Mouse (Mus musculus) yolk sac, embryonic 10.5 days (tissue): ENCODE measurements around the gene Zmynd10.
"Not testable (repeated sequence)": the region's sequence is repeated elsewhere in the genome, so short reads cannot be mapped to it uniquely, and the experiment has no call there.

Source experiments
- DNase-seq: peaks from one replicate; pipeline ENCODE4 v3.0.0-alpha.2; 2017; ENCODE audit warnings: low spot score

Gene Zmynd10

DNA sequence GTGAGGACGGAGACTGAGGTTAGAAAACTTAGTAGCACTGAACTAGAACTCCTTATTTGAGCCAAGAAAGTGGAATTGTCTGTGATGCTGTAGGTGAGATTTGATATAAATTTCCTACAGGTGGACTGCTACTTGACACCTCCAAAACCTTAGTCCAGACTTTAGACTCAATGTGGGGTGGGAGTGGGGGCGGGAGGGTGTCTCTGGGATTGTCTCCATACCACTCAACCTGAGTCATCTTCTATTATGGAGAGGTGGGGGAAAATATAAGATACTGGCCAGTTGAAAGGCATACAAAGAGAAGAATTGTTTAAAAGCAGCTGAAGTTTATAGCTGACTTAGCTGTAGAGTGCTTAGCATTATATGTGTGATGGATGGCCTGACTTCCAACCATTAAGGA is 8.6 kb downstream of the Zmynd10 start:
- DNase-seq, result no peak

- no peak for DNase-seq
Measured at GRCm38 (mm10) chr9:107556346-107556745, 9.2 kb downstream of the Zmynd10 start.

DNA sequence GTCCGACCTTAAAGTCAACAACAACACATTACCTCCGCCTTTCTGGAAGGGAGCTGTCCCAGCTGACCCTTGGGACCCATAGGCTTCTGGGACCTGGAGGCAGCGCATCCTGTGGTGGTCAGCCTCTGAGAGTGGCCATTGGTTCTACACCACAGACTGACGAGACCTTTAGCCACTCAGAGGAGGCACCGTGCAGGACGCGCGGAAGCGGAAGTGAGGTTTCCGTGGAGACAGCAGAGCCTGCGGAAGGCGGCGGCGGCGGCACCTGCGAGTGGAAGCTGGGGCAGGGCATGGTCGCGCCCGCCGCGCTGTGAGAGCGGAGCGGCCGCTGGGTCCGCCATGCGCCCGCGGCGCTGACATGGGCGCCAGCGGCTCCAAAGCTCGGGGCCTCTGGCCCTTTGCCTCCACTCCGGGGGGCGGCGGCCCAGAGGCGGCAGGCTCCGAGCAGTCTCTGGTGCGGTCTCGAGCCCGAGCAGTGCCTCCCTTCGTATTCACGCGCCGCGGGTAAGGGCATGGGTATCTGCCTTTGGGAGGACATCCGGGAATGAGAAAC is 16.0 kb downstream of the Zmynd10 start, which contains the start of gene Tusc2:
Tusc2 (plus strand) TSS at position 227 of the 553 bp plus-strand sequence.
- DNase-seq, result peak; percentile 95

DNA sequence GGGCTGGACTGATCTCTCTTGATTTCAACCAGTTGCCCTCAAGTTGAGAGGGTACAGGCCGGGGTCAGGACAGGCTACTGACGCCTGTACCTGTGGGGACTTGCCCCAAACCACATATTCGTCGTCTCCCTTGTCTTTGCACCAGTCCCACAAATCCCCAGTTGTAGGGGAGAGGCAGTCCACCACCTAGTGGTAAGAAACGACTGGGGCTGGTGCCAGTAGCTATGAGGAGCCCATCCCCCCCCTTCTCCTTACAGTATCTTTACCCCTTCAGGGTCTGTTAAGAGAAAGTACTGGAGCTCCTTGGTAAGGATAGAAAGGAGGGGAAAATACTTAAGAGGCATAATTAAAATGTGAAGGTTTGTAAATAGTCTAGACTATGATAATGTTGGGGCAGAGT is 18.5 kb downstream of the Zmynd10 start:
- not testable (repeated sequence) for DNase-seq

GRCm38 (mm10) chr9:107566041-107566709 is 19.1 kb downstream of the Zmynd10 start:
- DNase-seq, result peak; percentile 82

DNA sequence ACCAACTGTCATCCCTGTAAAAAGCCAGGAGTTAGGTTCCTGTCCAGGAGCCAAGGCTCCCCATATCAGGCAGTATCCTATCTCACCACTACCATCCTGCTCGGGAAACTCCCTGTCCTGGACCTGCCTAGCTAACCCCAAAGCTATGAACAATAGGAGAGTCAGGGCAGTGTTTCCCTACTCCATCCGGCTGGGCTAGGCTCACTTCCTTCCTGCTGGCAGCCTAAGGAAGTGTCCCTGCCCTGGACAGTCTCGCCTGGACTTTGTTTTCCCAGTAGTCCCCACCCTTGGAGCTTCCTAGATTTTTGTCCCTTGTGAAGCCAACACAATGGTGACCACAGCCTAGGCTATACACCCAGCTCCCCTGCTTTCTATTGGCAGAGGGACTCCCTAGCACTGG is 19.8 kb downstream of the Zmynd10 start:
- peak; percentile 50 for DNase-seq

DNA sequence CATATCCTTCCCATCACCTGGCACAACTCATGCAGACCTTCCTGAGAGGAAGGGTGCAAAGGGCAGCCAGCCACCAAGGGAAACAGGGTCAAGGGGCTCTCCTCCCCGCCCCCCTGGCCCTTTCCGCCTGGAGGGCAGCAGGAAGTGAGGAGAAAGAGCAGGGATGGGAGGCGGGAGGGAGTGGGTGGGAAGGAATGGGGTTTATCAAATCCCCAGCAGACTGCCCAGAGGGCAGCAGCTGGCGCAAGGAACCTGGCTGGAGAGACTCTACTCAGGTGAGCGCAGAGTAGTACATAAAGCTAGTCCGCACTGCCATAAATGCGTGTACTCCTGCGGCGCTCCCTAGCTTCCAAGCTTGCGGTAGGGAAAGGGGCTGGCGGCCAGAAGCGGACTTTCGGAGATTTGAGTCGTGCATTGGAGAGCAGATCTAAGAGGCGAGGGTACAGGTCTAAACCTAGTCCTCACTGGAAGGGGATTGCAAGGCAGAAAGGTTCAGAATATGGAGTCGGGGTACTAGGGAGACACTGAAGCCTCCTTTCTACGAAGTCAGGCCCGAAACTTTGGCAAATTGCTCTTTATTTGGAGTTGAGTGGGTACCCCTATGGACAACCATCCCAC is 20.7 kb downstream of the Zmynd10 start, which contains the start of gene Hyal2:
Hyal2 (plus strand) TSS at position 244 of the 618 bp plus-strand sequence.
- DNase-seq, result peak; percentile 80

GRCm38 (mm10) chr9:107568331-107569261 is 21.5 kb downstream of the Zmynd10 start:
- DNase-seq, result peak; percentile 92

- DNase-seq, result no peak
Measured at GRCm38 (mm10) chr9:107569270-107569669, 22.2 kb downstream of the Zmynd10 start.

DNA sequence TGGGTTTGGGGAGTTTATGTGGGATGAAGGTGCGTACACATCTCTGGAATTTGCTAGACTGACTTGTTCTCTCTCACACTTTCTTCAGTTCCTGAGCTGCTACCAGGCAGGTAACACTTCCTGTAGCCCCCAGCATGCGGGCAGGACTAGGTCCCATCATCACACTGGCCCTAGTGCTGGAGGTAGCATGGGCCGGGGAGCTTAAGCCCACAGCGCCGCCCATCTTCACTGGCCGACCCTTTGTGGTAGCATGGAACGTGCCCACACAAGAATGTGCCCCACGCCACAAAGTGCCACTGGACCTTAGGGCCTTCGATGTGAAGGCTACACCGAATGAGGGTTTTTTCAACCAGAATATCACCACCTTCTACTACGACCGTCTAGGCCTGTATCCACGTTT is 22.9 kb downstream of the Zmynd10 start:
- DNase-seq, result no peak

DNA sequence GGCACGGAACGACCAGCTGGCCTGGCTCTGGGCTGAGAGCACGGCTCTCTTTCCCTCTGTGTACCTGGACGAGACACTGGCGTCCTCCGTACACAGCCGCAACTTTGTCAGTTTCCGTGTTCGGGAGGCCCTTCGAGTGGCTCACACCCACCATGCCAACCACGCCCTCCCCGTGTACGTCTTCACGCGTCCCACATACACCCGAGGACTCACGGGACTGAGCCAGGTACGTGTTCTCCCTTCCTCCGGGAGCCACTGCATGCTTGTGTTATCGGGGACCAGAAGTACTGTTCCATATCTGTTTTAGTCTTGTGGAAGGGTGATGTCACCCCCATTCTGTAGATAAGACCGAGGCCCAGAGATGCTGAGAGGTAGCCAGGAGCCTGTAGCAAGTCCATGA is 23.7 kb downstream of the Zmynd10 start:
- no peak for DNase-seq

DNA sequence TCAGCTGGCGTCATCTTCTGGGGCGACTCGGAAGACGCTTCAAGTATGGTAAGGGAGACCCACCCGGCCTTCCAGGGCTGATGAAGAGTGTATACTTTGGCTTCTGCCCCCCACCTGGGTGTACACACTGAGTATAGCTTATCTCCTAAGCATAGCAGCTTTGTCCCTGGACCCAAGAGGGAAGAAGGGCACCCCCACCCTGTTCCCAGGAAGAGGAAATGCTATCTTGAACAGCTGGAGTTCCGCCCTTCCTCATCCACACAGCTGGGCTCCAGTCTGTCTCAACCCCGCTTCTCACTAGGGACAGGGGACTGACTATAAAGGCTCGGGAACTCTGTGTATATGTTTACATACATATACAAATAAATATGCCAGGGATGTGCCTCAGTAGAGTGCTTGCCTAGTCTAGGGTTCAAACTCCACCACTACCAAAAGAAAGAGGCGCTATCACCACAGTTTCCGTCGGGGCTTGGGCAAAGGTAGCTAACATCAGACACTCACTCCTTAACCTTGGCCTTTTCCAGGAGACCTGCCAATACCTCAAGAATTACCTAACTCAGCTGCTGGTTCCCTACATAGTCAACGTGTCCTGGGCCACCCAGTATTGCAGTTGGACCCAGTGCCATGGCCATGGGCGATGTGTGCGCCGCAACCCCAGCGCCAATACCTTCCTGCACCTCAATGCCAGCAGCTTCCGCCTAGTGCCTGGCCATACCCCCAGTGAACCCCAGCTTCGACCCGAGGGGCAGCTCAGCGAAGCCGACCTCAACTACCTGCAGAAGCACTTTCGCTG is 24.6 kb downstream of the Zmynd10 start:
- no peak for DNase-seq

DNA sequence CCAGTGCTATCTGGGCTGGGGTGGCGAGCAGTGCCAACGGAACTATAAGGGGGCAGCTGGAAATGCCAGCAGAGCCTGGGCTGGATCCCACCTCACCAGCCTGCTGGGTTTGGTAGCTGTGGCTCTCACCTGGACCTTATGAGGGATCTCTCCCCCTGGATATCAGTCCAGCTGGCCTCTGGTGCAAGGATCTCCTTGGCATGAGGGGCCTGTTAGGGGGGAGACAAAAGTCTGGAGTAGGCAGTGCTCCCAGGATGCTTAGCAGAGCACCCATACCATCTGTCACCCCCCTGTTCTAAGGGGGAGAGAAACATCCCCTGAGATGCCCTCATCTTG is 25.2 kb downstream of the Zmynd10 start:
- no peak for DNase-seq

- not testable (repeated sequence) for DNase-seq
Measured at GRCm38 (mm10) chr9:107573774-107574173, 26.7 kb downstream of the Zmynd10 start.

DNA sequence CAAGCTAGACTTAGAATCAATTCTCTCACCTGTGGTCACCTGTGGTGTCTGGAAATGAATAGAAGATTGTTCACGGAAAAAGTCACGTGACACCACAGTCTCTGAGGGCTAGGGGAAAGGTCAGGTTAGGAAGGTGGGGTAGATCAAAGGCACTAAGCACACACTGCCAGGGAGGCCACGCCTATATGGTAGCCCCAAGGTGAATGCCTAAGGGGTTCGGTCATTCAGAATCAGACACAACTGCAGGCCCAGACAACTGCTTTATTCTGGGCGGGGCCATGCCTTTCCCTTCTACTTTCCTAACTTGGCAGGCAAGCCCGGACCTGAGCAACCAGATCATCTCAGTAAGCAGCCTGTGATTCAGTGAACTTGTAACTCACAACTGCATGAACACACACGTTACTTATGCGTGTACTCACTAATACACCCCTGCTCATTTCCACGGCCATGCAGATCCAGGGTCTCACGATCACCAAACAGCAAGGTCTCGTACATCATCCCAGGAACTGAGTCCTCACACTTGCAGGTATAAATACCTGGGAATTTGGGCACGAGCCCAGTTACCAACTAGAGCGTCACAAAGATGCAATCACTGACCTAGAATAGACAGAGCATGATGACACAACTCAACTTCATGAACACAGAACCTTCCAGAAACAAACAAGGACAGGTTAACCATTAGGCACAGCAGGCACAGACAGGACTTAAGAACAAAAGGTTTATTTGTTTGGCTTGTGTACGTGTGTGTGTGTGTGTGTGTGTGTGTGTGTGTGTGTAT is 28.7 kb downstream of the Zmynd10 start:
- DNase-seq, result peak; percentile 78

GRCm38 (mm10) chr9:107576357-107577107 is 29.4 kb downstream of the Zmynd10 start, which contains the start of gene Hyal1:
Gene Hyal1, plus strand, starts transcription at chr9:107576927.
- peak; percentile 89 for DNase-seq

GRCm38 (mm10) chr9:107577871-107578270 is 30.8 kb downstream of the Zmynd10 start:
- DNase-seq, result no peak

DNA sequence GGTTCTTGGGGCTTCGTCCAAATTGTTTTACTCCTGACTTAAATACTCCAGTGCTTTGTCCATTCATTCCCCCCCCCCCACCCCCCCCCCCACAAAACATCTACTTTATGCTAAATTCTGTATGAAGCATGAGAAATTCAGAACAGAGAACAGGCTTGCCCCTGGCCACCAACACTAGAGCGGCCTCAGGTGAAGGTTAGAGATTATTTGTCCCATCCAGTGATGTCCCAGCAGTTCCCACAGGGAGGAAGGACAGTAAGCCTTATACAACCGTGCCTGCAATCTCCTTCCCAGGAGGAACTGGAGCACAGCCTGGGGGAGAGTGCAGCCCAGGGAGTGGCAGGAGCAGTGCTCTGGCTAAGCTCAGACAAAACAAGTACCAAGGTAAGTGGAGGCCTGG is 31.5 kb downstream of the Zmynd10 start, which contains the start of gene Naa80:
Naa80 (plus strand) TSS at position 301 of the 400 bp plus-strand sequence.
- no peak for DNase-seq

GRCm38 (mm10) chr9:107579023-107579900 is 32.2 kb downstream of the Zmynd10 start:
- DNase-seq, result no peak
